In the genomic region with DNA sequence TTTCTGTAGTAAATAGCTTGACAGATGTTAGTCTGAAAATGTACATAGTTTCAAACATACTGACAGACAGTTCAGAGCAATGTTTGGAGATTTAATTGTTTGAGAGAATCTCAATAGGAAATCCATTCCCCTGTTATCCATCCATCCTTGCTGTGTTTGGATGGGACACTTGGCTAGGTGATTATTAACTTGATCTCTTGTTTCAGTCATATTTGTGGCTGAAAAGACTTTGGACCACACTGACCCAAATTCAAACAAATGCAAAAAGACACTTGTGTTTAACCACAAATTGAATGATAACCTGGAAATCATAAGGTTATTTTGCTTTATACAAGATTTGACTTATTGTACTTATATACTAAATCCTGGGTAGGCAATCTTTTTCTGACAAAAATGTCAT, we compare ENCODE assay signal across 18 mouse cellular contexts.
"Had no signal": no experiment of that assay in that cellular context is flagged by ENCODE, and none has a peak within 500 bp of the region (broad histone marks: within the 10 kb centered on the region; RNA-seq: fewer than 3 reads in every experiment).

No protein-coding gene starts in this region.

- DNase-seq: liver, postnatal 0 days; lung, adult 2 months; lung, postnatal 14 days; lung, postnatal 36 days; midbrain, embryonic 14.5 days; right cerebral cortex, postnatal 14 days; thymus, adult 2 months; thymus, postnatal 25 days; thymus, postnatal 4 days had no signal

- H3K4me1 ChIP-seq: lung, embryonic 15.5 days; midbrain, embryonic 12.5 days; neural tube, embryonic 12.5 days; stomach, embryonic 15.5 days had no signal

- ATAC-seq: liver, postnatal 0 days; lung, postnatal 0 days; midbrain, embryonic 16.5 days had no signal

- H3K27me3 ChIP-seq: lung, embryonic 15.5 days; megakaryocyte, embryonic 14.5 days; midbrain, embryonic 12.5 days; neural tube, embryonic 12.5 days; stomach, embryonic 15.5 days had no signal

- H3K4me3 ChIP-seq: lung, embryonic 15.5 days; megakaryocyte, embryonic 14.5 days; midbrain, embryonic 12.5 days; neural tube, embryonic 12.5 days; stomach, embryonic 15.5 days had no signal

- H3K9me3 ChIP-seq: lung, embryonic 15.5 days; megakaryocyte, embryonic 14.5 days; midbrain, embryonic 12.5 days; neural tube, embryonic 12.5 days; stomach, embryonic 15.5 days had no signal

- H3K36me3 ChIP-seq: neural tube, embryonic 12.5 days; stomach, embryonic 15.5 days had no signal

- H3K27ac ChIP-seq: lung, embryonic 15.5 days; macrophage; midbrain, embryonic 12.5 days; neural tube, embryonic 12.5 days; stomach, embryonic 15.5 days; stomach, postnatal 0 days had no signal

- H3K9ac ChIP-seq: liver, postnatal 0 days; lung, embryonic 15.5 days; midbrain, embryonic 12.5 days; neural tube, embryonic 12.5 days; stomach, embryonic 15.5 days had no signal

- H3K4me2 ChIP-seq: lung, embryonic 15.5 days; midbrain, embryonic 12.5 days; neural tube, embryonic 12.5 days; stomach, embryonic 15.5 days had no signal
